Mouse (Mus musculus): ENCODE data around the gene Tldc2.

The Tldc2 gene

GRCm38 (mm10) chr2:157086796-157087195, at the start of gene Tldc2:
Gene Tldc2, plus strand, starts transcription at chr2:157087055.
- DNase-seq (ENCODE audit: low spot score): no peak

- DNase-seq (ENCODE audit: low spot score): no peak
Measured at GRCm38 (mm10) chr2:157037303-157037702, 49.6 kb upstream of the Tldc2 start.

- no peak for DNase-seq (ENCODE audit: low spot score)
Measured at GRCm38 (mm10) chr2:157039900-157040648, 46.8 kb upstream of the Tldc2 start.

GRCm38 (mm10) chr2:157040649-157041046, 46.2 kb upstream of the Tldc2 start:
- no peak for DNase-seq (ENCODE audit: low spot score)

GRCm38 (mm10) chr2:157041421-157041820, 45.4 kb upstream of the Tldc2 start:
- DNase-seq (ENCODE audit: low spot score): no peak

GRCm38 (mm10) chr2:157043556-157043955, 43.3 kb upstream of the Tldc2 start:
- no peak for DNase-seq (ENCODE audit: low spot score)

- no peak for DNase-seq (ENCODE audit: low spot score)
Measured at GRCm38 (mm10) chr2:157043987-157044386, 42.9 kb upstream of the Tldc2 start.

- DNase-seq (ENCODE audit: low spot score): no peak
Measured at GRCm38 (mm10) chr2:157045932-157046331, 40.9 kb upstream of the Tldc2 start.

GRCm38 (mm10) chr2:157046956-157047355, 39.9 kb upstream of the Tldc2 start:
- DNase-seq (ENCODE audit: low spot score): no peak

- no peak for DNase-seq (ENCODE audit: low spot score)
Measured at GRCm38 (mm10) chr2:157048395-157049181, 38.3 kb upstream of the Tldc2 start.

- DNase-seq (ENCODE audit: low spot score): no peak
Measured at GRCm38 (mm10) chr2:157049831-157050243, 37.0 kb upstream of the Tldc2 start.

- no peak for DNase-seq (ENCODE audit: low spot score)
Measured at GRCm38 (mm10) chr2:157052448-157052847, 34.4 kb upstream of the Tldc2 start.

- no peak for DNase-seq (ENCODE audit: low spot score)
Measured at GRCm38 (mm10) chr2:157053124-157053523, 33.7 kb upstream of the Tldc2 start.

GRCm38 (mm10) chr2:157053787-157054186, 33.1 kb upstream of the Tldc2 start:
- no peak for DNase-seq (ENCODE audit: low spot score)

- DNase-seq (ENCODE audit: low spot score): no peak
Measured at GRCm38 (mm10) chr2:157054297-157054696, 32.6 kb upstream of the Tldc2 start.

GRCm38 (mm10) chr2:157054816-157055215, 32.0 kb upstream of the Tldc2 start:
- DNase-seq (ENCODE audit: low spot score): no peak

GRCm38 (mm10) chr2:157055721-157056120, 31.1 kb upstream of the Tldc2 start:
- no peak for DNase-seq (ENCODE audit: low spot score)

- no peak for DNase-seq (ENCODE audit: low spot score)
Measured at GRCm38 (mm10) chr2:157057186-157057585, 29.7 kb upstream of the Tldc2 start.

GRCm38 (mm10) chr2:157057758-157058157, 29.1 kb upstream of the Tldc2 start:
- DNase-seq (ENCODE audit: low spot score): no peak

GRCm38 (mm10) chr2:157058342-157058998, 28.4 kb upstream of the Tldc2 start:
- DNase-seq (ENCODE audit: low spot score): peak; percentile 44

GRCm38 (mm10) chr2:157059166-157059565, 27.7 kb upstream of the Tldc2 start:
- DNase-seq (ENCODE audit: low spot score): no peak

- DNase-seq (ENCODE audit: low spot score): no peak
Measured at GRCm38 (mm10) chr2:157060037-157060436, 26.8 kb upstream of the Tldc2 start.
